In genomic region chr12:66640408-66640807, GRCm38 (mm10) we compare ENCODE assay signal across 16 mouse cellular contexts.
A peak's percentile ranks its signal among the peaks of the same experiment; 100 is the strongest.
DNase-seq lines count a peak whose midpoint lies in the region; ATAC-seq lines count a peak whose summit lies in the region.
"Had no signal": no experiment of that assay in that cellular context is flagged by ENCODE, and none has a peak within 500 bp of the region (broad histone marks: within the 10 kb centered on the region; RNA-seq: fewer than 3 reads in every experiment).

No protein-coding gene starts in this region.

- H3K9me3 ChIP-seq in forebrain, embryonic 16.5 days (ENCODE audit: control insufficient read depth, low read length): no peaks in the 10 kb centered on the region
- H3K9me3 ChIP-seq: intestine, embryonic 15.5 days; limb, embryonic 13.5 days; midbrain, embryonic 12.5 days; neural tube, embryonic 15.5 days had no signal

- H3K9ac ChIP-seq in forebrain, embryonic 16.5 days (replicated peaks; ENCODE audit: low read depth, low read length): no peak overlapping the region
- H3K9ac ChIP-seq: intestine, embryonic 15.5 days; limb, embryonic 13.5 days; lung, embryonic 14.5 days; midbrain, embryonic 12.5 days; neural tube, embryonic 15.5 days had no signal

- no peak overlapping the region for H3K4me3 ChIP-seq in forebrain, embryonic 16.5 days (replicated peaks; ENCODE audit: low read length)
- H3K4me3 ChIP-seq: intestine, embryonic 15.5 days; limb, embryonic 13.5 days; midbrain, embryonic 12.5 days; neural tube, embryonic 15.5 days had no signal

- H3K4me2 ChIP-seq in forebrain, embryonic 16.5 days (ENCODE audit: low read length): no peak overlapping the region
- H3K4me2 ChIP-seq: intestine, embryonic 15.5 days; limb, embryonic 13.5 days; lung, embryonic 14.5 days; midbrain, embryonic 12.5 days; neural tube, embryonic 15.5 days had no signal

- H3K4me1 ChIP-seq in forebrain, embryonic 16.5 days (replicated peaks; ENCODE audit: control insufficient read depth, insufficient read depth, low read length): 0 out of 2 replicates have a peak, but pooled peaks cover 2% of the 10 kb centered on the region
- H3K4me1 ChIP-seq: intestine, embryonic 15.5 days; limb, embryonic 13.5 days; midbrain, embryonic 12.5 days had no signal

- DNase-seq in frontal cortex, postnatal 10 days (ENCODE audit: low spot score in 2 of 2): no peak
- DNase-seq in right cerebral cortex, adult 18-20 months: peak; percentile 12
- DNase-seq in right cerebral cortex, postnatal 14 days: no peak
- no peak for DNase-seq in ovary, postnatal 36 days (ENCODE audit: low spot score)
- no peak for DNase-seq in gastrocnemius, postnatal 25 days
- no peak for DNase-seq in testis, postnatal 14 days (ENCODE audit: low spot score)
- DNase-seq: gastrocnemius, postnatal 36 days; kidney, postnatal 4 days; lung, embryonic 14.5 days; thymus, postnatal 36 days had no signal

- ATAC-seq in frontal cortex, adult (ENCODE audit: low TSS enrichment): peak; percentile 65
- ATAC-seq in forebrain, embryonic 16.5 days: peak; percentile 91
- ATAC-seq: intestine, embryonic 15.5 days had no signal

- no peaks in the 10 kb centered on the region for H3K36me3 ChIP-seq in forebrain, embryonic 16.5 days (ENCODE audit: control insufficient read depth, insufficient read depth)
- H3K36me3 ChIP-seq: intestine, embryonic 15.5 days; limb, embryonic 13.5 days; midbrain, embryonic 12.5 days; neural tube, embryonic 15.5 days had no signal

- H3K27ac ChIP-seq in forebrain, embryonic 16.5 days (ENCODE audit: low read length): no peak overlapping the region
- H3K27ac ChIP-seq: intestine, embryonic 15.5 days; limb, embryonic 13.5 days; midbrain, embryonic 12.5 days; neural tube, embryonic 15.5 days had no signal

- WGBS in forebrain, embryonic 16.5 days: 31% methylated on average over 1 of the region's 1 CpGs

- no peaks in the 10 kb centered on the region for H3K27me3 ChIP-seq in forebrain, embryonic 16.5 days (replicated peaks; ENCODE audit: control insufficient read depth, insufficient read depth, low read length)
- H3K27me3 ChIP-seq: intestine, embryonic 15.5 days; limb, embryonic 13.5 days; midbrain, embryonic 12.5 days; neural tube, embryonic 15.5 days had no signal
